Mouse (Mus musculus): ENCODE measurements around the gene Tmem8b.

Tmem8b gene

GRCm38 (mm10) chr4:43722191-43722590, 53.4 kb downstream of the Tmem8b start:
- DNase-seq, result no peak

GRCm38 (mm10) chr4:43724764-43725163, 56.0 kb downstream of the Tmem8b start:
- DNase-seq, result peak; percentile 79

- DNase-seq, result peak; percentile 52
These were observed 57.6 kb downstream of the Tmem8b start for GRCm38 (mm10) chr4:43726228-43726993.

GRCm38 (mm10) chr4:43726995-43727394, 58.2 kb downstream of the Tmem8b start, which contains the start of gene Hrct1:
Gene Hrct1, plus strand, starts transcription at chr4:43727188.
- DNase-seq, result peak; percentile 86

GRCm38 (mm10) chr4:43727718-43728575, 59.2 kb downstream of the Tmem8b start:
- peak; percentile 33 for DNase-seq

- peak; percentile 70 for DNase-seq
These were observed 59.8 kb downstream of the Tmem8b start for GRCm38 (mm10) chr4:43728576-43728954.

- no peak for DNase-seq
These were observed 60.4 kb downstream of the Tmem8b start for GRCm38 (mm10) chr4:43729126-43729525.

- peak; percentile 74 for DNase-seq
These were observed 61.2 kb downstream of the Tmem8b start, which contains the start of gene Spaar for GRCm38 (mm10) chr4:43729794-43730550. Gene Spaar, plus strand, starts transcription at chr4:43730034.

- DNase-seq, result no peak
These were observed 62.1 kb downstream of the Tmem8b start for GRCm38 (mm10) chr4:43730750-43731297.

- DNase-seq, result no peak
These were observed 63.4 kb downstream of the Tmem8b start for GRCm38 (mm10) chr4:43732171-43732570.

GRCm38 (mm10) chr4:43733186-43733585, 64.4 kb downstream of the Tmem8b start:
- DNase-seq, result no peak

GRCm38 (mm10) chr4:43737144-43737543, 68.4 kb downstream of the Tmem8b start:
- no peak for DNase-seq

GRCm38 (mm10) chr4:43738989-43739674, 70.4 kb downstream of the Tmem8b start:
- no peak for DNase-seq

GRCm38 (mm10) chr4:43741526-43741925, 72.8 kb downstream of the Tmem8b start:
- DNase-seq, result no peak
